Mouse (Mus musculus): ENCODE data around the gene Pola2. TPM values are rescaled to one million over a fixed set of nuclear protein-coding genes. Genes with fewer than 3 reads are reported as not detected.
A peak's percentile ranks its signal among the peaks of the same experiment; 100 is the strongest.

The Pola2 gene
- total and polyA plus RNA-seq, 3 experiments, result 77.3 to 126 (median 99.4) TPM

DNA sequence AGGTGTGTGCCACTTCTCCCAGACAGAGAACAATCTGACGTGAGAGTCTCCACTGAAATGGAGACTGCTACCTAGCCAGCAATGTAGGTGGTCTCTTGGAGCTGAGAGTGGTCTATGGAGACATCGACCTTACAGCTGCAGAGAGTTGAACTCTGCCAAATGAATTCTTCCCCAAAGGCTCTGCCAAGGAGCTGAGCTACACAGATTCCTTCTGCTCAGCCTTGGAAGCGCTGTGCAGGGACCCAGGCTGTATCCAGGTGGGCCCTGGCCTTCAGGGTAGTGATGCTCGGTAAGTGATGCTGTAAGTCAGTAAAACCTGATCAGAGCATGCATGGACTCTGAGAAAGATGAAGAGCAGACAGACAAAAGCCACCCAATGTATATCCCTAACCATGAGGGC lies 11.1 kb upstream of the Pola2 start:
- Histone ChIP-seq H3K9ac (ENCODE audit: control insufficient read depth, low read depth, low read length, poor library complexity, severe bottlenecking) (no peak overlapping the region), H3K36me3 (ENCODE audit: control insufficient read depth in 1 of 2, insufficient read depth in 2 of 2, low read length in 2 of 2) (peaks cover 0 to under 1% of the 10 kb centered on the region in 2 experiments; a peak in 1 of 4 replicates), H3K79me2 (ENCODE audit: control insufficient read depth, insufficient read depth, low read length, poor library complexity) (no peaks in the 10 kb centered on the region), H3K9me3 (replicated peaks; ENCODE audit: insufficient read depth, low read length) (no peaks in the 10 kb centered on the region), H3K4me1 (ENCODE audit: control insufficient read depth in 1 of 2, insufficient read depth in 2 of 2, low read length in 2 of 2) (peaks cover 5 to 9% of the 10 kb centered on the region in 2 experiments), H3K27ac (ENCODE audit: control insufficient read depth, low read depth, low read length) (no peak overlapping the region), H3K4me3 (ENCODE audit: control insufficient read depth in 1 of 2, insufficient read depth in 1 of 2, low read depth in 2 of 2, low read length in 2 of 2) (no peak overlapping the region), H3K27me3 (ENCODE audit: control insufficient read depth in 1 of 2, insufficient read depth in 2 of 2, low read length in 2 of 2) (no peaks in the 10 kb centered on the region)
- TF ChIP-seq ETS1 (IDR thresholded peaks at IDR 0.05; ENCODE audit: low read depth, low read length) (no peak), RAD21 (IDR thresholded peaks at IDR 0.05; ENCODE audit: low read depth, low read length) (no peak), GABPA (IDR thresholded peaks at IDR 0.05; ENCODE audit: low read depth, low read length) (no peak), MAFK (IDR thresholded peaks at IDR 0.05; ENCODE audit: borderline replicate concordance, low read depth, low read length) (no peak), POLR2A (IDR thresholded peaks at IDR 0.05; ENCODE audit: control insufficient read depth in 1 of 2, insufficient read depth in 1 of 2, low read depth in 1 of 2, low read length in 2 of 2, poor library complexity in 1 of 2) (no peak), CHD1 (IDR thresholded peaks at IDR 0.05; ENCODE audit: low read depth, low read length) (no peak), BHLHE40 (IDR thresholded peaks at IDR 0.05; ENCODE audit: borderline replicate concordance, low read depth, low read length) (no peak), NELFE (IDR thresholded peaks at IDR 0.05; ENCODE audit: low read depth, low read length) (no peak), UBTF (IDR thresholded peaks at IDR 0.05; ENCODE audit: borderline replicate concordance, insufficient read depth, low read depth, low read length) (no peak), TBP (IDR thresholded peaks at IDR 0.05; ENCODE audit: low read depth, low read length) (no peak), NRF1 (IDR thresholded peaks at IDR 0.05; ENCODE audit: insufficient read depth, low read depth, low read length, poor library complexity, severe bottlenecking) (no peak), ZMIZ1 (IDR thresholded peaks at IDR 0.05; ENCODE audit: low read depth, low read length) (no peak), ZC3H11A (IDR thresholded peaks at IDR 0.05; ENCODE audit: low read depth, low read length) (no peak), ZNF384 (IDR thresholded peaks at IDR 0.05; ENCODE audit: low read depth, low read length) (no peak), HCFC1 (IDR thresholded peaks at IDR 0.05; ENCODE audit: low read depth, low read length) (no peak), E2F4 (IDR thresholded peaks at IDR 0.05; ENCODE audit: borderline replicate concordance, low read depth, low read length) (no peak), ZKSCAN1 (IDR thresholded peaks at IDR 0.05; ENCODE audit: low read depth, low read length) (no peak), ELF1 (IDR thresholded peaks at IDR 0.05; ENCODE audit: low read depth, low read length) (no peak), CTCF (IDR thresholded peaks at IDR 0.05 in 2 of 3, conservative IDR thresholded peaks at IDR 0.05 in 1 of 3; ENCODE audit: control insufficient read depth in 1 of 3, insufficient read depth in 1 of 3, low read depth in 2 of 3, low read length in 3 of 3, poor library complexity in 1 of 3, severe bottlenecking in 1 of 3) (no peak)
- DNase-seq (ENCODE audit: low read depth, low spot score), result no peak

DNA sequence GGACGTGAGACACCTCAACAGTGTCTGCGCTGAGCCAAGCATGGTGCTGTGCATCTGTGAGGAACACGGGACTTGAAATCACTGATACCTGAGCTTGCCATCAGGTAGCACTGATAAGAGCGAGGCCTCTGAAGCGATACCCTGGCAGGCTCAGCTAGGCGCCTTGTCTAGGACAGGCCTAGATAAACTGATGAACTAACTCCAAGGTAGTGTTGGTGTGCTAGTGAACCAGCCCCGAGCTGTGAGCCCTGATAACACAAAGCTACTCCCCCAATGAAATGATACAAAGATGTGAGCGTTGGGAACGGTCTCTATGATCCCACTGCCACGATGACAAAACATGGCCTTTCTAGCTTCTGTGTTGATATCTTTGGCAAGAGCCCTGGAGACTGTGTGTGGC lies 3.7 kb upstream of the Pola2 start:
- peak; percentile 81 for DNase-seq (ENCODE audit: low read depth, low spot score)
- peak overlapping the region; percentile 64 for H3K27ac ChIP-seq (ENCODE audit: control insufficient read depth, low read depth, low read length)
- peaks cover 0 to 17% of the 10 kb centered on the region in 2 experiments; a peak in 2 of 4 replicates for H3K36me3 ChIP-seq (ENCODE audit: control insufficient read depth in 1 of 2, insufficient read depth in 2 of 2, low read length in 2 of 2)
- H3K27me3 ChIP-seq (ENCODE audit: control insufficient read depth in 1 of 2, insufficient read depth in 2 of 2, low read length in 2 of 2), result no peaks in the 10 kb centered on the region
- H3K4me3 ChIP-seq (ENCODE audit: control insufficient read depth in 1 of 2, insufficient read depth in 1 of 2, low read depth in 2 of 2, low read length in 2 of 2), result no peak overlapping the region
- H3K9me3 ChIP-seq (replicated peaks; ENCODE audit: insufficient read depth, low read length), result no peaks in the 10 kb centered on the region
- no peak overlapping the region; the same call in 1 of the 2 replicates for H3K9ac ChIP-seq (ENCODE audit: control insufficient read depth, low read depth, low read length, poor library complexity, severe bottlenecking)
- peaks cover 0 to 26% of the 10 kb centered on the region in 2 experiments; a peak in 3 of 4 replicates for H3K4me1 ChIP-seq (ENCODE audit: control insufficient read depth in 1 of 2, insufficient read depth in 2 of 2, low read length in 2 of 2)
- H3K79me2 ChIP-seq (ENCODE audit: control insufficient read depth, insufficient read depth, low read length, poor library complexity), result peaks cover 12% of the 10 kb centered on the region
- no peak for TF ChIP-seq MAZ (IDR thresholded peaks at IDR 0.05; ENCODE audit: low read depth, low read length)
- TF ChIP-seq ZMIZ1 (IDR thresholded peaks at IDR 0.05; ENCODE audit: low read depth, low read length), result no peak
- TF ChIP-seq MYC (IDR thresholded peaks at IDR 0.05; ENCODE audit: low read depth, low read length), result no peak
- no peak for TF ChIP-seq NRF1 (IDR thresholded peaks at IDR 0.05; ENCODE audit: insufficient read depth, low read depth, low read length, poor library complexity, severe bottlenecking)
- TF ChIP-seq EP300 (IDR thresholded peaks at IDR 0.05; ENCODE audit: low read depth in 1 of 2, low read length in 2 of 2), result peak; percentile 83 to 87
- peak; percentile 19; the same call in 1 of the 2 replicates for TF ChIP-seq SMC3 (IDR thresholded peaks at IDR 0.05; ENCODE audit: low read depth, low read length)
- TF ChIP-seq MXI1 (IDR thresholded peaks at IDR 0.05; ENCODE audit: low read depth, low read length), result peak; percentile 59; the same call in 1 of the 2 replicates
- peak; percentile 91 for TF ChIP-seq BHLHE40 (IDR thresholded peaks at IDR 0.05; ENCODE audit: borderline replicate concordance, low read depth, low read length)
- TF ChIP-seq GATA1 (IDR thresholded peaks at IDR 0.05; ENCODE audit: low read depth, low read length), result peak; percentile 93
- TF ChIP-seq USF2 (IDR thresholded peaks at IDR 0.05; ENCODE audit: borderline replicate concordance in 1 of 2, insufficient read depth in 1 of 2, low read depth in 1 of 2, low read length in 2 of 2), result no peak
- peak; percentile 75 for TF ChIP-seq TAL1 (IDR thresholded peaks at IDR 0.05; ENCODE audit: low read length)
- TF ChIP-seq UBTF (IDR thresholded peaks at IDR 0.05; ENCODE audit: borderline replicate concordance, insufficient read depth, low read depth, low read length), result no peak
- no peak for TF ChIP-seq E2F4 (IDR thresholded peaks at IDR 0.05; ENCODE audit: borderline replicate concordance, low read depth, low read length)
- TF ChIP-seq SIN3A (IDR thresholded peaks at IDR 0.05; ENCODE audit: low read length), result peak; percentile 37; the same call in 1 of the 2 replicates
- peak; percentile 90 for TF ChIP-seq RCOR1 (IDR thresholded peaks at IDR 0.05; ENCODE audit: low read depth, low read length)
- TF ChIP-seq ETS1 (IDR thresholded peaks at IDR 0.05; ENCODE audit: low read depth, low read length), result peak; percentile 81
- 0 out of 2 replicates have a peak, but pooled peaks have one; percentile 11 for TF ChIP-seq ZNF384 (IDR thresholded peaks at IDR 0.05; ENCODE audit: low read depth, low read length)
